Mouse (Mus musculus) cerebral cortex, adult 2 months (tissue): ENCODE measurements around the gene Bpnt1.

Experiments used
- WGBS: fragments of 180-500 bp; shearing (Covaris S2); methylation state at CpG from one replicate; pipeline ENCODE4 v1.1.7; 2018; 5-methylcytosine and 5-hydroxymethylcytosine counted together

Gene Bpnt1

DNA sequence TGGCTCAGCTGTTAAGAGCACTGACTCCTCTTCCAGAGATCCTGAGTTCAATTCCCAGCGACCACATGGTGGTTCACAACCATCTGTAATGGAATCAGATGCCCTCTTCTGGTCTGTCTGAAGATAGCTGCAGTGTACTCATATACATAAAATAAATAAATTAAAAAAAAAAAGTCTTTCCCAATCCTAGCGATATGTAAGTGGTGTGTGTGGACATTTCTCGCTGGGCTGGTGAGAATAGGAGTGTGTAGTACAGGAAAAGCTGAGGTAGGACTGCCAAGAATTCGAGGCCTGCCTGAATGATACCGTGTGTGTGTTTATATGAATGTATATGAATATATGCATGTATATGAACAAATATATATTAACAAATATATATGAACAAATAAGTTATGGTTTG, 585 bp upstream of the Bpnt1 start:
- WGBS, result 29% methylated on average over 5 of the region's 5 CpGs

DNA sequence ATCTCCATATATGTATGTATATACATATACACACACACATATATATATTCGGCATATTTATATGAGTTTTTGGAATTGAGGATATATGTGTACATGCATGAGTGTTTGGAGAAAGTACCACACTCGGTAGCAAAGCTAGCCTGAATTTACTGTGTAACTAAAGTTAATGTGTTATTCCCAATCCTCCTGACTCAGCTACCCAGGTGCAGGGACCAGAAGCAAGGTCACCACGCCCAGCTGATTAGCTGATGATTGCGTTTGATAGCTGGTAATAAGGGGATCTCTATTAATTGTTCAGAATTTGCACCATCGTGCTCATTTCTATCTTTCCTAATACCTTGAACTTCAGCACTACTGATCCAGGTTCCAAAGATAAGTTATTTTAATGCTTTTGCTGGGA, 1.7 kb downstream of the Bpnt1 start:
- WGBS, result 78% methylated on average over 5 of the region's 5 CpGs

DNA sequence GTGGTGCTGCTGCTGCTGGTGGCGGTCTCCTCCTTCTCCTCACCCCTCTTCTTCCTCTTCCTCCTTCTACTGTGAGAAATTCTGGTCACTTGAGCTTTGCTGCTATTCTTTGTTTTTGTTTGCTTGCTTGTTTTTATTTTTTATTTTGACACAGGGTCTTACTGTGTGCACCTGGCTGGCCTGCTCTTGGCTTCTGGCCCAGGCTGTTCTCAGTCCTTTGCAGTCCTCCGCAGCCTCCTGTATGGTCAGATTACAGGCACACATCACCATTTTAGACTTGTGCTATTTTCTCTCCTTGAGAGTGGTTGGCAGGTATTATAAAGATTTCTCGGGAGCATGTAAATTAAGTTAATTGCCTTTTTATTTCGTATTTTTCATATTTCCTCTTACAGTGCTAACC, 2.2 kb downstream of the Bpnt1 start:
- WGBS, result 63% methylated on average over 4 of the region's 4 CpGs

DNA sequence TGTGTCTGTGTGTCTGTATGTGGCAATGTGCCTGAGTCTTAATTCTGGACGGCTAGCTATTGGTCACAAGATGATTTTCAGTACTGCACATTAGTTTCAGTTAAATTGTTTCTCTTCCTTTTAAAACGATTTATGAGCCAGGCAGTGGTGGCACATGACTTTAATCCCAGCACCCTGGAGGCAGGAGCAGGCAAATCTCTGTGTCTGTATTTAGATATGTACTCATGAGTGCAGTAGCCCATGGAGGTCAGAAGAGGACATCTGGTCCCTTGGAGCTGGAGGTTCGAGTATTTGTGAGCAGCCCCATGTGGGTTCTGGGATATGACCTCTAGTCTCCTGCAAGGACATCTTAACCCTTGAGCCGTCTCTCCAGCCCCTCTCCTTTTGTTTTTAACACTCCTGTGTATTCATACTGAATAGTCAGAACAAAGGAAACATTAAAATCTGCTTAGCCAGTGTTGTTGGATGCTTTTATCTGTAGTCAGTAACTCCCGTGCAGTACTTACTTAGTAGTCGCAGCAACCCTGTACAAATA, 3.3 kb downstream of the Bpnt1 start:
- WGBS, result 65% methylated on average over 6 of the region's 6 CpGs

DNA sequence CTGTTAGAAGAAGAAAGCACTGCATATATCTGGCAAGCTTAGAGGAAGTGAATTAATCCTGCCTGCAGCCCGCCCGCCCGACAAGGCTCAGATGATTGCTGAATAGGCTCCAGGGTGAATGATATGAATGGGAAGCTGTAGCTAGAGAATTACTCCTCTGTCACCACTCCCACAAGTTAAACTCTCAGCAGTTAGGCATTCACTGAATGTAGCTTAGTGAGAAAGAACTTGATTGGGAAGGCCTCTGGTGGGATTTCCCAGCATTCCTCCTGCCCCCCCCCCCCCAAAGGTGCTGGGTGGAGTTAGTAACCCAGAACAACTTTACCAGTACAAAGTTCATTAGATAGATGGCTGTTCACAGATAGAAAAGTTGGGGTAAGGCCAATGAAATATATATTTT, 4.6 kb downstream of the Bpnt1 start:
- 28% methylated on average over 3 of the region's 3 CpGs for WGBS

DNA sequence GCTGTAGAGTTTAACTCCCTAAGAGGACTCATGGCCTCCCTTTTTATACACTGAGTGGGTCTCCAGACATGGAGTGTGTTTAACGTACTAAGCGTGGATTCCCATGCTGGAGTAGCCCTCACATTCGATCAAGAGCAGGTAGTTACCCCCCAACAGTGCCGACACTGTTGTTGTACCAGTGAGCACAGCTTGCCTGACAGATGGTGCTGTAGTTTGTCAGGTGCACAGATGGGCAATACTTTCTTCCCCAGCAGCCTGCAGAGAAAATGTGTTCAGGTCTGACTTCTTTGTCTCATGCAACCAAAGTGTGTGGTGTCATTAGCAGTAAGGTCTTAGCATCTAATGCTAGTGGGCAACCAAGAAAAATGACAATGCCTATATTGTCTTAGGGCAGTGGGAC, 10.5 kb downstream of the Bpnt1 start:
- 61% methylated on average over 4 of the region's 4 CpGs for WGBS

DNA sequence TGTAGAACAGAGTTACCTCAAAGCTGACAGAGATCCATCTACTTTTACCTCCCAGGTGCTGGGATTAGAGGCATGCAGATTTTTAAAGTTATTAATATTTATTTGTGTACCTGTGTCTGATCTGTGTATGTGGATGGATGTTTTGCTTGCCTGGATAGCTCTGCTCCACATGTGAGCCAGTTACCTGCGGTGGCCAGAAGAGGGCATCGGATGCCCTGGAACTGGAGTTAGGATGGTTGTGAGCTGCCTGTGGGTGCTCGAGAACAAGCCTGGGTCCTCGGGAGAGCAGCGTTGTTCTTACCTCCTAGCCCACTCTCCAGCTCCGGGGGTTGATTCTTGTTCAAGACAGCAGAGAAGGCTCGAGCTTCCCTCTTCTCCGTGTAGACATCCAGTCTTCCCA, 11.5 kb downstream of the Bpnt1 start:
- WGBS, result 85% methylated on average over 8 of the region's 8 CpGs

DNA sequence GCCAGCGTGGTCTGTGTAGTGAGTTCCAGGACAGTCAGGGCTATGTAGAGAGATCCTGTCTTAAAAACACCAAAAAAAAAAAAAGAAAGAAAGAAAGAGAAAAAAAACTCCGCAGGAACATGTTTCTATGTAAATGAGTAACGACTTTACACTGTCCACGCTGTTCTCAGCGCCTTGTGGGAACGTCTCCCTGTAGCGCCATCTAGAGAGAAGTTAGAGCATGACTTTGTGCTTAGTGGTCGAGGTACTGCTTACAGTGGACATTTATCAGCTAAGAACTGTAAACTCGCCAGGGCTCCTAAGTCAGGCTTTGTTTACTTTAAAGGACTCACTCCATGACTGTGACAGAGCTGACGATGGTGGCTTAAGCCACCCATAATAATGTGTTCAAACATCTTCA, 14.2 kb downstream of the Bpnt1 start:
- WGBS, result 69% methylated on average over 10 of the region's 10 CpGs

DNA sequence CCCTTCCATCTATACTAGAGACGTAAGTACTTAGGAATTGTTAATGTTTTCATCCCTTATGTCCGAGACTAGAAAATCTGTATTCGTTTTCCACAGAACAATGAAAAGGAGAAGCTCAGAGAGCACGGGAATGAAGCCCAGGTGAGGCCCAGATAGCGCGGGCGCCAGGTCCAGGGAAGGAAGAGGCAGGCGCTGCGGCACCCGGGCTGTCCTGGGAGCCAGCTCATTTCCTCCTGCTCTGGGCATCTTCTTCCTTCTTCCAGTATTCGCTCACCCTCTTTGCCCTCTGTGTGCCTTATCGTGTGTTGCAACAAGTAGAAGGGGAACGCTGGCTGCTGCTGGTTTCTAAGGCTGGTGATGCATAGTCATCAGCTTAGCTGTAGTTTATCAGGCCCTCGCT, 17.8 kb downstream of the Bpnt1 start:
- WGBS, result 93% methylated on average over 14 of the region's 14 CpGs

DNA sequence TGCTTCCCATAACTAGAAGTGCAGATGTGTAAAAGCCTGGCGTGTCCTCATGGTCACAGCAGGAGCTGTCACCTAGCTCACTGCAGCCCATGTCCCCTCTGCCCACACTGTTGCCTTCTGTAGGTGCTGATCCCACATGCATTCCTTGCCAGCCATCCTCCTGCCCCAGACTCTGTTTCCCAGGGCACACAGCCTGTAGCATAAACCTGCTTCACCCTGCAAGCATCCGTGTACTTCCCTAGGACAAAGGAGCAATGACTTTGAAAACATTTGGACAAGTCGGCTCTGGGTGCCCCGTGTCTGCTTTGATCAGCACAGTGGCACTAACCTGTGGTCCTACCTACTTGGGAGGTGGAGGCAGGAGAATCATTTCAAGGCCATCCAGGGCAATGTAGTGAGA, 18.7 kb downstream of the Bpnt1 start:
- 95% methylated on average over 4 of the region's 4 CpGs for WGBS

DNA sequence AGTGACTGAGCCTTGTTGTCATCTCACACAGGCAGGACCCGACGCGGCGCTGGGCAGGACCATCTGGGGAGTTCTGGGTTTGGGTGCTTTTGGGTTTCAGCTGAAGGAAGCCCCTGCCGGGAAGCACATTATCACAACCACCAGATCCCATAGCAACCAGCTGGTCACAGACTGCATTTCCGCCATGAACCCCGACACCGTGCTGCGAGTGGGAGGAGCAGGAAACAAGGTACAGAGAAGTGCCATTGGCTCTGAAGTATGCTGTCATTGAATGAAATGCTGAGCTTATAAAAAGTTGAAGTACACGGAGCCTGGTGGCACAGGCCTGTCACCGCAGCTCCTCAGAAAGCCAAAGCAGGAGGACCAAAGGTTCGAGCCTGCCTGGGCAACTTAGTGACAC, 20.2 kb downstream of the Bpnt1 start:
- WGBS, result 87% methylated on average over 12 of the region's 12 CpGs

DNA sequence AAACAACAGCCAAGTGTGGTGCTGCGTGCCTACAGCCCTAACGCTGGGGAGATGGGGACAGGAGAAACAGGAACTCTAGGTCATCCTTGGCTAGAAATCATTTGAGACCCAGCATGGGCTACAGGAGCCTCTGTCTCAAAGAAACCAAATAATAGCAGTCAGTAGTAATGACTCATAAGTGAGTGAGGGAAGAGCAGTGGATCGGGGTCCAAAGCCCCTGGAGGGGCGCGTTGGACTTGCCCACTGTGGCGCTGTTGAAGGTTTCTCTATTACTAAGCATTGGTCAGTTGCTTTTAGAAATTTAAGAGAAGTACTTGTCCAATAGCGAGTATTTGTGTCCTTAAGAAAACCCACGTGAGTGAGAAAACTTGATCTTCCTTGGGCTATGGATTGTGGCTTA, 21.4 kb downstream of the Bpnt1 start:
- WGBS, result 98% methylated on average over 8 of the region's 8 CpGs

DNA sequence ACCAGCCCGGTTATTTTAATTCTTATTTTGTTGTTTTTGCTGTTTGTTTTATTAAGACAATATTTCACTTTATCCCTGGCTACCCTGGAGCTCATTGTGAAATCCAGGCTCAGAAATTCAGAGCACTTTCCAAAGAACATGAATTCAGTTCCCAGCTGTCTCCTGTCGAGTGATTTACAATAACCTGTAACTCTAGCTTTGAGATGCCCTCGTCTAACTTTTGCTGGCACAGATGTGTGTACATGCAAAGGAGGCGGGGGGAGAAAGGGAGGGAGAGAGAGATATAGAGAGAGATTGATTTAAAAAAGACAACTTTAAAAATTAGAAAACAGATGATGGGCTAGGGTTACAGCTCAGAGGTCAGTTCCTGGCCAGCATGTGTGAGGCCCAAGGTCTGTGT, 22.8 kb downstream of the Bpnt1 start:
- WGBS, result 85% methylated on average over 4 of the region's 4 CpGs

DNA sequence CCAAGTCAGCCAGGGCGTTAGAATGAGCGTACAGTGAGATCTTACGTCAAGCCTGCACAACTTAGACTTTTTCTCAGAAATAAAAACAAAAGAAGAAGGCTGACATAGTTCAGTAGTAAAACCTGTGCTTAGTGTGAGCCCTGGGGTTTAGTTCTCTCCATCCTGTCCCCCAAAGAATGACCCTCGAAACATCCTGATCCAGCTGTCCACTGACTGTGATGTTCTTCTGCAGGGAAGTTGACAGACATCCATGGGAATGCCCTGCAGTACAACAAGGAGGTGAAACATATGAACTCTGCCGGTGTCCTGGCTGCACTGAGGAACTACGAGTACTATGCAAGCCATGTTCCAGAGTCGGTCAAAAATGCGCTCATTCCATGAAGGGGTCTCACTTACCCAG, 24.3 kb downstream of the Bpnt1 start:
- WGBS, result 95% methylated on average over 8 of the region's 8 CpGs

DNA sequence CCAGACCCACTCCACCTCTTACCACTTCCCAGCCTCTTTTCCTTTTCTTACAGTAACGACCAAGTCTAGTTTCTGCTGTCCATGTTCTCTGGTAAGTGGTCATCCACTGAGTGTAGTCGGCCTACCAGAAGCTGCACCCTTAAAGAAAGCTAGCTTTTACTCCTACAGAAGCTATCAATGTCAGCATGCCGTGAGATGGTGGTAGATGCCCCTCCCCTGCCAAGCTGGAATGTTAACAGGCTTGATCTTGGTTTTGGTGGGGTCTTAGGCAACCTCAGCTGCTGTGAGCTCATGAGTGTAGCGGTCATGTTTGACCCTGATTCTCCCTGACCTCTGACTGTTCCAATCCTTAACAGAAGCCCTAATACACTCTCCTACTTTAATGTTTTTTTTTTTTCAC, 26.3 kb downstream of the Bpnt1 start:
- 83% methylated on average over 4 of the region's 4 CpGs for WGBS

DNA sequence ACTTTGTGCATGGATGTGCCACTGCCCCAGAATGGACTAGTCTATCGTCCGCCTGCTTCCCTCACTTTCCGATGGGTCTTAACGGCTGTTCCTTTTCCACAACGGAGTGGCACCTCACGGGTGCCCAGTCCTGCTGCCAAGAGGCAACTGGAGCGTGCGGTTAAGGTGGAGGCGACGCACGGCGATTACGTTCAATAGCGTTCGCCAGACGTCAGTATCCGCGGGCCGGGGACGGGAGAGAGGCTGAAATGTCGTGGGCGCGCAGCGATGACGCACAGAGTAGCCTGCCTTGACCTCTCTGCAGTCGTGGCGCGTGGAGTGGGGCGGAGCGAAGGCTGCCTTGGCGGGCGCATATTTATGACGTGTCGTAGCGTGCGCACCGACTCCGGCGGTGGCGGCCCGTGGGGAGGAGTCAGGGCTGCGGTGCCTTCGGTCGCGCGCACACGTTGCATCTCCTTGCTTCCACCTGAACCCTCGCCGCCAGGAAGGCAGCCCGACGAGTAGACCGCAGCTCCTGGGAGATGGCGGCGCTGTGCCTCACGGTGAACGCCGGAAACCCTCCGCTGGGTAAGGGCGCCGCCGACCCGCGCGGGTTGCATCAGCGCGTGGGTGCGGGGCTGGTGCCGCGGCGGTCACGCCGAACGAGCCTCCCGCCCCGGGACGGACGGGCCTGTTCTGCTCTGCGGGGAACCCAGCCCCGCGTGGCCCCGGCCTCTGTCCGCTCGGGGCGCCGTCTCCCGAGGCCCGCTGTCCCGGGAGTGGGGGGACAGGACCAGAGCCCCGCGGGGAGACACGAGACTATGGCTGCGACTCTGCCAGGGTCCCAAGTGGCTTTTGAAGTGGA, 30.9 kb downstream of the Bpnt1 start, which contains the start of gene Eprs:
Eprs (plus strand) TSS at position 368 of the 844 bp plus-strand sequence.
- under 1% methylated on average over 92 of the region's 92 CpGs for WGBS

DNA sequence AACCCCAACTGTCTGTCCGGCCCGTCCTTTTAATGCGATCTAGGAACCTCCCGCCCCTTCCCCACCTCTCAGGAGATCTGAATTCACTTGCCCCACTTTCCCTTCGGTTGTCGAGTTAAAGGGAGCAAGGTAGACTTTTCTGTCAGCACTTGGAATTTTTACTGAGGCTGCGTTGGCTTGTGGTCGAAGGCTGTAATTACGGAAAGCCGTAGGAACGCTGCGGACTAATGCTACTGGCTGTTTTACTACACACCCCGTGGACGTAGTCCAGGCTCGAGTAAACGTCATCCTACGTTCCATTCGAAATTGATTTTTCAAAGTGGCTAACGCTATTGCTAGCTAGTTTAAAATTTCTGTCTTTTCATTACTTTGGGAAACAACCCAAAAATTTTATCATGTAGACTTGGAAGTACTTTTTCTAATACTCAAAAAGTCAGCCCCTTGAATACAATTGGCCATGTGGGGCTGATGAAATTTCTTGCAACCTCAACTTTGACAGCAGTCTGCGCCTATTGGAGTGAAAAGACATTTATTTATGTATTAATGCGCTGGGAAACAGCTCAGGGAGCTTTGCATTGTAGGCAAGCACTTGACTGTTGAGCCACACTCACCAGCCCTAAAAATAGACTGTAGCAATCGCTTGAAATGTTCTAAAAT, 31.7 kb downstream of the Bpnt1 start:
- WGBS, result 2% methylated on average over 22 of the region's 22 CpGs

DNA sequence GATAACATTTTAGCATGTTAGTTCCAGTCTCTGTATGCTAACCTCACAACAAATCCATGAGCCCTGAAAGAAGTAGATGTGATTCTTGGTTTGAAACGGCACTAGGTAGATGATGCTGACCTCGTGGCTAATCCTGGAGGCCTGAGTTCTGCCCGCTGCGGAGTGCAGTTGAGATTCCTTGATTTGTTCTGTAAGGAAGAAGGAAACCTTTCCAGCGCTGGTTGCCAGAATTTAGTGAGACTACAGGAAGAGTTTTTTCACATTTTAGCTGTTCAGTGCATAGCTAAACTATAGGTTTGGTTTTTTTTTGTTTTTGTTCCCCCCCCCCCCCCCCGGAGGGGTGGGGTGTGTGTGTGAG, 32.2 kb downstream of the Bpnt1 start:
- 15% methylated on average over 6 of the region's 6 CpGs for WGBS

DNA sequence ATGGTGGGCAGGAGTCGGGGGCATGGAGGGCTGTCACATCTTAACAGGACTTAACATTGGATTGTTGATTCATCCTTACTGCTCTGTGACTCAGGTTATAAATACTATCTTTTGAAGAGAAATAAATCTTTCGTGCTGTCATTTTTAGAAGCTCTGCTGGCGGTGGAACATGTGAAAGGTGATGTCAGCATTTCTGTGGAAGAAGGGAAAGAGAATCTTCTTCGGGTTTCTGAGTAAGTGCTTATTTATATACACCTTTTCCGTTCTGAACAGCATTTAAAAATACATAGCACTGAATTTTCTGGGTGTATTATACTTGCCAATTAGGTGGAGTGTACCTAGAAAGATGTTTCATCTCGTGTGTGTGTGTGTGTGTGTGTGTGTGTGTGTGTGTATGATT, 35.4 kb downstream of the Bpnt1 start:
- WGBS, result 39% methylated on average over 6 of the region's 6 CpGs

DNA sequence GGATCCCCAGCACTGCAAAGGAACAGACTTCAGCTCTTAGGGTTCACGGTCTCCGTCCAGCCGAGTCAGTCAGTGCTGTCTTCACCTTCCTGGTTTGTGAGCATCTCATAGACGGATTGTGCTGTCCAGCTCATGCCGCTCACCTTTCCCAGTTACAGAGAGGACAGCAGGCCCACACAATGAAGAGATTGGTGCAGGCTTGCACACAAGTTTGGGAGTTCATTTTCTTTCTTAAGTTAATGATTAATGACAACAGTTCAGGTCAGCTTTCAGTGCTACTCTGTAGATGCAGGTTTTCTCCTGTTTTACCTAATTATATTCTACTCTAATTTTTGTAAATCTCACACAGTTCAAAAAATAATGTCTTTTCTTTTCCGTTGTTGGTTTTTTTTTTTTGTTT, 38.0 kb downstream of the Bpnt1 start:
- 93% methylated on average over 6 of the region's 6 CpGs for WGBS

DNA sequence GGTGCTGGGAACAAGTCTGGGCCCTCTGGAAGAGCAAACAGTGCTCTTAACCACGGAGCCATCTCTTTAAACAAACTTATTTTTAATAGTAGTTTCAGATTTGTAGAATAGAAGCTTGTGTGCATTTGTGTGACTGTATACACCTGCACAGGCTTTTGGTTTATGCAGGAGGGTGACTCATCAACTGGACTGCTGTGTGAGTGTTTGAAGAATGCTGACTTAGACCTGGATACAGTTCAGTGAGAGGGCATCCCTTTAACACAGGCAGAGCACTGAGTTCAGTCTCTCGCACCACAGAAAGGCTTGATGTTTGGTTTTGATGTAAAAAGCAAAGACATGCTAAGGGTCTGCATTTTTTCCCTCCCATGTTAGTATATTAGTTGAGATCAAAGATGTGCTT, 45.5 kb downstream of the Bpnt1 start:
- 95% methylated on average over 2 of the region's 2 CpGs for WGBS

DNA sequence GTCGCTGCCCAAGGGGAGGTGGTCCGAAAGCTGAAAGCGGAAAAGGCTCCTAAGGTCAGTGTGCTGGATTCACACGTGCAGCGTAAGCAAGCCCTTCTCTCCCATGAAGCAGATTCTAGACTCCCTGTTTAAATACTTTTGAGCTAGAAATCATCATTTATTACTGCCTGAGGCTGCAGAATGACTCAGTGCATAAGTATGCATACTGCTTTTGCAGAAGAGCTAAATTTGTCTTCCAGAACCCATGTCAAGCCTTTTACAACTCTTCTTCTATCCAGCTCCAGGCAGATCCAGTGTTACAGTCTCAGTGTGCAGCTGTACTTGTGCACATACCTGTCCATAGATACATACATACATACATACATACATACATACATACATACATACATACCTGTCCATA, 69.7 kb downstream of the Bpnt1 start:
- 67% methylated on average over 5 of the region's 5 CpGs for WGBS

DNA sequence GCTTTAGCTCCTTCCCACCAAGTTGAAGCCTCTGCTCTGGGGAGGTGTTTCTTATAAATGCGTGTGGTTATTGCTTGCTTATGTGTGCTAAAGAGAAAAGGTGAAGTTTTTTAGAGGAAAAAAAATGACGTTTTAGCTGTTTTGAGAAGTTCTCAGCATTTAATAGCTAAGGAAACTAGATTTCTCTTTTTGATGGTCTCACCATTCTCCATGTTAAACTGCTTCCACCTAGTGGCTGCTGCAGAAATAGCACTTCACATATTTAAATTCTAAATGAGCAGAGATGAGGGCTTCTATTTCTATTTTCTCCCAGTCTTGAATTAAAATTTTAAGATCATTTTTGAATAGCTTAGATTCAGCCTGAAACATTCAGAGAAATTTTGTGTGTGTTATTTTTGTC, 72.1 kb downstream of the Bpnt1 start:
- WGBS, result 25% methylated on average over 2 of the region's 2 CpGs
